Mouse (Mus musculus) G1E (cell line): ENCODE data around the gene Bean1.

Experiments used
- CTCF ChIP-seq: IDR thresholded peaks from 2 replicates; pipeline ENCODE4 v1.5.1; 2012; ENCODE audit warnings: low read depth, low read length, inconsistent platforms, mixed read lengths
- GATA1 ChIP-seq: IDR thresholded peaks from 2 replicates; pipeline ENCODE4 v1.6.1; 2012; ENCODE audit warnings: borderline replicate concordance, low read length, inconsistent platforms, mixed read lengths
- GATA2 ChIP-seq: IDR thresholded peaks from 2 replicates; pipeline ENCODE4 v1.6.1; 2012; ENCODE audit warnings: low read depth, low read length, inconsistent platforms, borderline replicate concordance

GRCm38 (mm10) chr8:104199802-104200201 lies 29.6 kb downstream of the Bean1 start:
- TF ChIP-seq CTCF (no peak), GATA1 (no peak), GATA2 (no peak)
